Mouse (Mus musculus): Measurements from ENCODE around the gene Sorl1.

DNA sequence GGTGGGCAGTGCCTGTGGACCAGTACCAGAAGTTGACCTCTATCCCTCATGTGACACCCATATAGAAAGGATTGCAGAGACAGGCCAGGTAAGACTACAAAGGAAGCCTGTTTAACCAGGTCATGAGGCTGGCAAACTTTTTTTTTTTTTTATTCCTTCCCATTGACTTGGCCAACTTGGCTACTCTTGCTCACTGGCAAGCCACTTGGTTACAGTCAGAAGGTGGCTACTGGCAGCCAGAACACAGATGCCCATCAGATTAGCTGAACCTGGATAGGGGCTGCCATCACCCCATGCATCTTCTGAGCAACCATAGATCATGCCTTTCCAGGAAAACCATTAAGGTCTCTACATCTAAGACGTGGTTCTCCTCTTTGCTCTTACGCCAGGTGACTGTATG is 31.3 kb downstream of the Sorl1 start:
- TF ChIP-seq POLR2A (IDR thresholded peaks at IDR 0.05; ENCODE audit: low read depth, low read length): no peak
- no peak for TF ChIP-seq CTCF (conservative IDR thresholded peaks at IDR 0.05; ENCODE audit: insufficient read depth, insufficient read length, low read depth, low read length)

All from kidney, adult 2 months (tissue).